Mouse (Mus musculus) thymus, adult 2 months (tissue): ENCODE measurements at regions not wholly inside any gene's neighbourhood (a gene's known extent, or its start where the extent isn't known, plus 50 kb on each side); places are given as distances from the start of the nearest gene placed in this dataset.

Experiments used
- CTCF ChIP-seq: fragments of 200-500 bp; IDR thresholded peaks from 2 replicates; pipeline ENCODE4 v1.5.1; 2012; ENCODE audit warnings: mild to moderate bottlenecking, control low read depth, low read length, moderate library complexity, borderline replicate concordance; ENCODE audit not compliant: control insufficient read depth, poor library complexity, insufficient read depth; ENCODE audit errors: extremely low read depth
- POLR2A ChIP-seq: fragments of 200-500 bp; IDR thresholded peaks from 2 replicates; pipeline ENCODE4 v1.6.1; 2012; ENCODE audit warnings: mild to moderate bottlenecking, low read length, control low read depth, moderate library complexity; ENCODE audit not compliant: control insufficient read depth, poor library complexity, insufficient read depth; ENCODE audit errors: extremely low read depth

- TF ChIP-seq CTCF (no peak), POLR2A (no peak)
These were observed 110.0 kb downstream of the Ccdc71l start for GRCm38 (mm10) chr12:32488578-32488892.
